Mouse (Mus musculus) kidney, adult 8-10 months (tissue): ENCODE data around the gene Gm20503.

Experiments
- DNase-seq, 2 experiments: peaks; one replicate each; pipeline ENCODE4 v3.0.0; 2022

The Gm20503 gene

GRCm38 (mm10) chr4:59009186-59009585 is 6.2 kb downstream of the Gm20503 start:
- no peak for DNase-seq

- DNase-seq = no peak
These were observed 6.7 kb downstream of the Gm20503 start for GRCm38 (mm10) chr4:59009696-59010095.

- no peak for DNase-seq
These were observed 8.4 kb downstream of the Gm20503 start for GRCm38 (mm10) chr4:59011446-59011845.

- no peak for DNase-seq
These were observed 12.2 kb downstream of the Gm20503 start for GRCm38 (mm10) chr4:59015181-59015580.

GRCm38 (mm10) chr4:59016922-59017321 is 13.9 kb downstream of the Gm20503 start:
- no peak for DNase-seq

- no peak for DNase-seq
These were observed 31.4 kb downstream of the Gm20503 start for GRCm38 (mm10) chr4:59034325-59034917.

GRCm38 (mm10) chr4:59034918-59035785 is 32.1 kb downstream of the Gm20503 start, which contains the start of gene Gng10:
TSS of gene Gng10 (plus strand) at chr4:59035088.
- DNase-seq = peak; percentile 25 to 38

GRCm38 (mm10) chr4:59035786-59036350 is 32.9 kb downstream of the Gm20503 start:
- DNase-seq = no peak

GRCm38 (mm10) chr4:59036490-59037127 is 33.6 kb downstream of the Gm20503 start:
- DNase-seq = peak; percentile 52 to 68

GRCm38 (mm10) chr4:59037525-59037924 is 34.5 kb downstream of the Gm20503 start:
- no peak for DNase-seq

- no peak for DNase-seq
These were observed 37.6 kb downstream of the Gm20503 start for GRCm38 (mm10) chr4:59040397-59041287.

GRCm38 (mm10) chr4:59043074-59043473 is 40.1 kb downstream of the Gm20503 start:
- no peak for DNase-seq

GRCm38 (mm10) chr4:59043891-59044290 is 40.9 kb downstream of the Gm20503 start:
- no peak for DNase-seq

GRCm38 (mm10) chr4:59047222-59047621 is 44.2 kb downstream of the Gm20503 start:
- no peak for DNase-seq

GRCm38 (mm10) chr4:59051081-59051480 is 48.1 kb downstream of the Gm20503 start:
- DNase-seq = no peak

- DNase-seq = no peak
These were observed 54.9 kb downstream of the Gm20503 start for GRCm38 (mm10) chr4:59057929-59058328.

- no peak for DNase-seq
These were observed 59.5 kb downstream of the Gm20503 start for GRCm38 (mm10) chr4:59062526-59062925.

GRCm38 (mm10) chr4:59069276-59069675 is 66.3 kb downstream of the Gm20503 start:
- DNase-seq = no peak

- no peak for DNase-seq
These were observed 80.4 kb downstream of the Gm20503 start for GRCm38 (mm10) chr4:59083430-59083829.

- no peak for DNase-seq
These were observed 86.4 kb downstream of the Gm20503 start for GRCm38 (mm10) chr4:59089391-59089790.
